Mouse (Mus musculus) forebrain, embryonic 11.5 days (tissue): ENCODE measurements around the gene Cdh26. TPM values are rescaled to one million over a fixed set of nuclear protein-coding genes. Genes with fewer than 3 reads are reported as not detected.
A peak's percentile ranks its signal among the peaks of the same experiment; 100 is the strongest.

ENCODE experiments used
- ATAC-seq: fragments of 200-750 bp; cut with Nextera tagmentation; replicated peaks from 2 replicates; pipeline ENCODE4 v1.8.0; 2017; ENCODE audit warnings: moderate TSS enrichment; ENCODE audit not compliant: low FRiP score
- DNase-seq: peaks from one replicate; pipeline ENCODE4 v3.0.0-alpha.2; 2017; ENCODE audit warnings: low spot score
- H3K27ac ChIP-seq: fragments of 300-500 bp; sonication (generic); 2 replicates; pipeline ENCODE4 v1.5.1; 2014; ENCODE audit warnings: low read depth, low read length
- H3K27me3 ChIP-seq: fragments of 300-500 bp; sonication (generic); 2 replicates; pipeline ENCODE4 v1.6.1; 2014; ENCODE audit warnings: mild to moderate bottlenecking, low read length, mixed read lengths; ENCODE audit not compliant: control insufficient read depth, insufficient read depth
- H3K36me3 ChIP-seq: fragments of 300-500 bp; sonication (generic); 2 replicates; pipeline ENCODE4 v1.6.1; 2014; ENCODE audit warnings: mild to moderate bottlenecking, low read length, moderate library complexity, mixed read lengths; ENCODE audit not compliant: control insufficient read depth, insufficient read depth
- H3K4me1 ChIP-seq: fragments of 300-500 bp; sonication (generic); replicated peaks from 2 replicates; pipeline ENCODE4 v1.6.1; 2014; ENCODE audit warnings: low read length, mixed read lengths; ENCODE audit not compliant: control insufficient read depth, insufficient read depth
- H3K4me2 ChIP-seq: fragments of 300-500 bp; sonication (generic); 2 replicates; pipeline ENCODE4 v1.6.1; 2014; ENCODE audit warnings: low read depth, mild to moderate bottlenecking, low read length, moderate library complexity, mixed read lengths; ENCODE audit not compliant: severe bottlenecking
- H3K4me3 ChIP-seq: fragments of 300-500 bp; sonication (generic); 2 replicates; pipeline ENCODE4 v1.5.1; 2014; ENCODE audit warnings: low read depth, low read length
- H3K9ac ChIP-seq: fragments of 300-500 bp; sonication (generic); 2 replicates; pipeline ENCODE4 v1.6.1; 2014; ENCODE audit warnings: low read length
- H3K9me3 ChIP-seq: fragments of 300-500 bp; sonication (generic); 2 replicates; pipeline ENCODE4 v1.6.1; 2016; ENCODE audit warnings: low read length, mixed read lengths; ENCODE audit not compliant: control insufficient read depth
- WGBS: fragments of 180-500 bp; shearing (Covaris S2); extraction: QIAGEN DNeasy Blood & Tissue Kit; methylation state at CpG from one replicate; pipeline ENCODE4 v1.1.7; 2014; 5-methylcytosine and 5-hydroxymethylcytosine counted together
- polyA plus RNA-seq: library from polyadenylated mRNA; unstranded; fragments of >200 nt; fragmentation: Nextera tagmentation; extraction: Ambion mirVana; gene quantifications from 2 replicates; pipeline ENCODE4 v1.2.1, GENCODE M21; 2014

Gene Cdh26
- polyA plus RNA-seq, result not detected in 2 replicates

- no peaks in the 10 kb centered on the region for H3K27me3 ChIP-seq
- no peaks in the 10 kb centered on the region for H3K9me3 ChIP-seq
These were observed at the start of gene Cdh26 for GRCm38 (mm10) chr2:178430231-178430630. Gene Cdh26 (plus strand): TSS chr2:178430531.

GRCm38 (mm10) chr2:178407053-178407815 lies 23.1 kb upstream of the Cdh26 start, which contains the start of gene Sycp2:
Gene Sycp2 (minus strand): TSS chr2:178407685.
- 86% methylated on average over 52 of the region's 52 CpGs for WGBS
- Histone ChIP-seq H3K27me3 (no peaks in the 10 kb centered on the region), H3K27ac (no peak within 1 kb of the TSS), H3K4me2 (no peak within 1 kb of the TSS), H3K9me3 (no peaks in the 10 kb centered on the region; the same call in 1 of the 2 replicates), H3K36me3 (no peaks in the 10 kb centered on the region), H3K4me3 (no peak within 1 kb of the TSS), H3K9ac (no peak within 1 kb of the TSS), H3K4me1 (no peaks in the 10 kb centered on the region)
- no peak for DNase-seq
- ATAC-seq, result peak; percentile 60; the same call in 1 of the 2 replicates

More at GRCm38 (mm10) chr2:178430231-178430630, at the start of gene Cdh26:
- Histone ChIP-seq H3K36me3 (no peaks in the 10 kb centered on the region), H3K9ac (no peak within 1 kb of the TSS), H3K4me2 (no peak within 1 kb of the TSS), H3K27ac (no peak within 1 kb of the TSS), H3K4me1 (no peaks in the 10 kb centered on the region), H3K4me3 (no peak within 1 kb of the TSS)
- DNase-seq (no peak), ATAC-seq (no peak)
- WGBS, result 86% methylated on average over 4 of the region's 4 CpGs

- WGBS, result 64% methylated on average over 1 of the region's 1 CpGs
- H3K4me2 ChIP-seq, result no peak overlapping the region
- 0 out of 2 replicates have a peak, but pooled peaks cover 5% of the 10 kb centered on the region for H3K4me1 ChIP-seq
- no peak overlapping the region for H3K4me3 ChIP-seq
- H3K36me3 ChIP-seq, result no peaks in the 10 kb centered on the region
- peaks cover 14% of the 10 kb centered on the region for H3K27me3 ChIP-seq
- H3K9me3 ChIP-seq, result no peaks in the 10 kb centered on the region; the same call in 1 of the 2 replicates
- H3K27ac ChIP-seq, result no peak overlapping the region
- ATAC-seq (no peak), DNase-seq (no peak)
- H3K9ac ChIP-seq, result no peak overlapping the region
These were observed 21.3 kb upstream of the Cdh26 start for GRCm38 (mm10) chr2:178409024-178409423.

- H3K4me1 ChIP-seq, result peaks cover 5% of the 10 kb centered on the region; the same call in 1 of the 2 replicates
- ATAC-seq, result no peak
- no peaks in the 10 kb centered on the region for H3K36me3 ChIP-seq
- no peak for DNase-seq
- peaks cover 14% of the 10 kb centered on the region for H3K27me3 ChIP-seq
- no peak overlapping the region for H3K4me3 ChIP-seq
- H3K9ac ChIP-seq, result no peak overlapping the region
- H3K9me3 ChIP-seq, result no peaks in the 10 kb centered on the region; the same call in 1 of the 2 replicates
- 84% methylated on average over 6 of the region's 6 CpGs for WGBS
- H3K4me2 ChIP-seq, result no peak overlapping the region
- H3K27ac ChIP-seq, result no peak overlapping the region
These were observed 20.0 kb upstream of the Cdh26 start for GRCm38 (mm10) chr2:178410286-178410685.

- peaks cover 5% of the 10 kb centered on the region; the same call in 1 of the 2 replicates for H3K4me1 ChIP-seq
- no peak overlapping the region for H3K9ac ChIP-seq
- no peak overlapping the region for H3K27ac ChIP-seq
- no peak overlapping the region for H3K4me3 ChIP-seq
- H3K4me2 ChIP-seq, result no peak overlapping the region
- no peaks in the 10 kb centered on the region; the same call in 1 of the 2 replicates for H3K9me3 ChIP-seq
- DNase-seq (no peak), ATAC-seq (no peak)
- 84% methylated on average over 6 of the region's 6 CpGs for WGBS
- peaks cover 14% of the 10 kb centered on the region for H3K27me3 ChIP-seq
- no peaks in the 10 kb centered on the region for H3K36me3 ChIP-seq
These were observed 17.7 kb upstream of the Cdh26 start for GRCm38 (mm10) chr2:178412598-178412997.

GRCm38 (mm10) chr2:178413081-178413480 lies 17.2 kb upstream of the Cdh26 start:
- H3K4me1 ChIP-seq, result peaks cover 5% of the 10 kb centered on the region; the same call in 1 of the 2 replicates
- WGBS, result 73% methylated on average over 13 of the region's 13 CpGs
- no peaks in the 10 kb centered on the region for H3K36me3 ChIP-seq
- no peak overlapping the region for H3K4me3 ChIP-seq
- no peak for DNase-seq
- no peak overlapping the region for H3K4me2 ChIP-seq
- ATAC-seq, result no peak
- no peak overlapping the region for H3K27ac ChIP-seq
- H3K9ac ChIP-seq, result no peak overlapping the region
- no peaks in the 10 kb centered on the region for H3K9me3 ChIP-seq
- peaks cover 14% of the 10 kb centered on the region for H3K27me3 ChIP-seq

GRCm38 (mm10) chr2:178413481-178414260 lies 16.7 kb upstream of the Cdh26 start:
- peak overlapping the region; percentile 71 for H3K4me3 ChIP-seq
- H3K36me3 ChIP-seq, result no peaks in the 10 kb centered on the region
- H3K27ac ChIP-seq, result no peak overlapping the region
- WGBS, result 16% methylated on average over 74 of the region's 75 CpGs
- peak; percentile 67 for DNase-seq
- ATAC-seq, result peak; percentile 28
- peak overlapping the region; percentile 84 for H3K4me2 ChIP-seq
- H3K9me3 ChIP-seq, result no peaks in the 10 kb centered on the region
- peaks cover 14% of the 10 kb centered on the region for H3K27me3 ChIP-seq
- peaks cover 5% of the 10 kb centered on the region; the same call in 1 of the 2 replicates for H3K4me1 ChIP-seq
- H3K9ac ChIP-seq, result peak overlapping the region; percentile 52

- ATAC-seq (peak; percentile 80), DNase-seq (peak; percentile 74)
- H3K4me1 ChIP-seq, result peaks cover 5% of the 10 kb centered on the region; the same call in 1 of the 2 replicates
- no peaks in the 10 kb centered on the region for H3K36me3 ChIP-seq
- peak within 1 kb of the TSS; percentile 84 for H3K4me2 ChIP-seq
- peak within 1 kb of the TSS; percentile 52 for H3K9ac ChIP-seq
- WGBS, result under 1% methylated on average over 69 of the region's 74 CpGs
- peak within 1 kb of the TSS; percentile 71 for H3K4me3 ChIP-seq
- H3K27ac ChIP-seq, result no peak within 1 kb of the TSS
- peaks cover 14% of the 10 kb centered on the region for H3K27me3 ChIP-seq
- no peaks in the 10 kb centered on the region for H3K9me3 ChIP-seq
These were observed 15.8 kb upstream of the Cdh26 start, which contains the start of the genes Ppp1r3d and Fam217b for GRCm38 (mm10) chr2:178414261-178415149. Gene Ppp1r3d (minus strand): TSS chr2:178414472. Gene Fam217b (plus strand): TSS chr2:178414524.
